ENCODE assay signal across 27 mouse cellular contexts in genomic region chr9:120058730-120059129, GRCm38 (mm10). TPM values are rescaled to one million over a fixed set of nuclear protein-coding genes. Genes with fewer than 3 reads are reported as not detected.
A peak's percentile ranks its signal among the peaks of the same experiment; 100 is the strongest.
DNase-seq lines count a peak whose midpoint lies in the region; ATAC-seq and TF ChIP-seq lines count a peak whose summit lies in the region.
"Had no signal": no experiment of that assay in that cellular context is flagged by ENCODE, and none has a peak within 500 bp of the region (broad histone marks: within the 10 kb centered on the region; RNA-seq: fewer than 3 reads in every experiment).

No protein-coding gene starts in this region.

- H3K27ac ChIP-seq in liver, postnatal 0 days (ENCODE audit: low read depth) = 0 out of 2 replicates have a peak overlapping the region, but pooled peaks have one; percentile 44
- no peak overlapping the region for H3K27ac ChIP-seq in liver, embryonic 12.5 days
- H3K27ac ChIP-seq in midbrain, embryonic 13.5 days = no peak overlapping the region
- H3K27ac ChIP-seq: embryonic facial prominence, embryonic 10.5 days; heart, adult 2 months; heart, embryonic 15.5 days; kidney, postnatal 0 days; limb, embryonic 15.5 days; lung, embryonic 15.5 days had no signal

- no peaks in the 10 kb centered on the region for H3K9me3 ChIP-seq in liver, postnatal 0 days (ENCODE audit: low read length)
- H3K9me3 ChIP-seq in liver, embryonic 12.5 days (replicated peaks) = no peaks in the 10 kb centered on the region
- no peaks in the 10 kb centered on the region for H3K9me3 ChIP-seq in midbrain, embryonic 13.5 days
- H3K9me3 ChIP-seq: embryonic facial prominence, embryonic 10.5 days; heart, embryonic 15.5 days; limb, embryonic 15.5 days; lung, embryonic 15.5 days had no signal

- peaks cover 5% of the 10 kb centered on the region; the same call in 1 of the 2 replicates for H3K4me1 ChIP-seq in liver, postnatal 0 days (ENCODE audit: insufficient read depth)
- 0 out of 2 replicates have a peak, but pooled peaks cover 2% of the 10 kb centered on the region for H3K4me1 ChIP-seq in liver, embryonic 12.5 days
- no peaks in the 10 kb centered on the region for H3K4me1 ChIP-seq in midbrain, embryonic 13.5 days (replicated peaks)
- H3K4me1 ChIP-seq: heart, embryonic 15.5 days; lung, embryonic 15.5 days had no signal

- WGBS in liver, postnatal 0 days (ENCODE audit: insufficient replicate concordance) = 37% methylated on average over 3 of the region's 3 CpGs
- 26% methylated on average over 3 of the region's 3 CpGs for WGBS in liver, embryonic 12.5 days (ENCODE audit: insufficient replicate concordance)
- WGBS in midbrain, embryonic 13.5 days = 77% methylated on average over 3 of the region's 3 CpGs

- no peak for TF ChIP-seq EP300 in liver, postnatal 0 days (IDR thresholded peaks at IDR 0.05; ENCODE audit: low read depth)

- H3K9ac ChIP-seq in liver, postnatal 0 days (replicated peaks) = no peak overlapping the region
- no peak overlapping the region for H3K9ac ChIP-seq in liver, embryonic 12.5 days
- H3K9ac ChIP-seq in midbrain, embryonic 13.5 days (replicated peaks) = no peak overlapping the region
- H3K9ac ChIP-seq: heart, embryonic 15.5 days; limb, embryonic 15.5 days; lung, embryonic 15.5 days had no signal

- TF ChIP-seq CTCF in liver, postnatal 0 days (IDR thresholded peaks at IDR 0.05; ENCODE audit: low read depth) = no peak

- DNase-seq in liver, postnatal 0 days = no peak
- peak; percentile 15 for DNase-seq in MEL-GATA-1-ER (ENCODE audit: extremely low read depth, low read depth)
- no peak for DNase-seq in urinary bladder, postnatal 4 days (ENCODE audit: low spot score in 2 of 2)
- no peak for DNase-seq in adrenal gland, postnatal 10 days
- DNase-seq: adrenal gland, adult 8-10 months; cerebellum, adult 2 months; gastrocnemius, postnatal 10 days; heart, postnatal 4 days; thymus, postnatal 36 days had no signal

- H3K36me3 ChIP-seq in liver, postnatal 0 days (replicated peaks; ENCODE audit: insufficient read depth, low read length) = no peaks in the 10 kb centered on the region
- H3K36me3 ChIP-seq in liver, embryonic 12.5 days = no peaks in the 10 kb centered on the region
- H3K36me3 ChIP-seq in midbrain, embryonic 13.5 days = no peaks in the 10 kb centered on the region
- H3K36me3 ChIP-seq: embryonic facial prominence, embryonic 10.5 days; heart, embryonic 15.5 days; limb, embryonic 15.5 days; lung, embryonic 15.5 days had no signal

- peak; percentile 49; the same call in 1 of the 2 replicates for ATAC-seq in liver, postnatal 0 days
- no peak for ATAC-seq in liver, embryonic 12.5 days
- peak; percentile 73 for ATAC-seq in granulocyte monocyte progenitor cell, adult 5-6 weeks (replicated peaks; ENCODE audit: poor library complexity, severe bottlenecking)
- peak; percentile 65 for ATAC-seq in megakaryocyte progenitor cell, adult 5-6 weeks (replicated peaks; ENCODE audit: poor library complexity)
- no peak for ATAC-seq in midbrain, embryonic 13.5 days
- ATAC-seq: hindbrain, embryonic 16.5 days; intestine, postnatal 0 days; midbrain, embryonic 16.5 days; Patski had no signal

- no peak overlapping the region for H3K4me2 ChIP-seq in liver, postnatal 0 days (ENCODE audit: low read depth, low read length)
- H3K4me2 ChIP-seq in liver, embryonic 12.5 days = no peak overlapping the region
- H3K4me2 ChIP-seq in midbrain, embryonic 13.5 days (replicated peaks) = no peak overlapping the region
- H3K4me2 ChIP-seq: heart, embryonic 15.5 days; limb, embryonic 15.5 days; lung, embryonic 15.5 days had no signal

- no peaks in the 10 kb centered on the region for H3K27me3 ChIP-seq in liver, postnatal 0 days (ENCODE audit: insufficient read depth, low read length)
- no peaks in the 10 kb centered on the region; the same call in 1 of the 2 replicates for H3K27me3 ChIP-seq in liver, embryonic 12.5 days (replicated peaks)
- H3K27me3 ChIP-seq in midbrain, embryonic 13.5 days = no peaks in the 10 kb centered on the region
- H3K27me3 ChIP-seq: heart, embryonic 15.5 days; limb, embryonic 15.5 days; lung, embryonic 15.5 days; Patski had no signal

- no peak overlapping the region for H3K4me3 ChIP-seq in liver, postnatal 0 days (ENCODE audit: low read depth, low read length)
- H3K4me3 ChIP-seq in liver, embryonic 12.5 days = no peak overlapping the region
- no peak overlapping the region for H3K4me3 ChIP-seq in midbrain, embryonic 13.5 days (replicated peaks)
- H3K4me3 ChIP-seq: embryonic facial prominence, embryonic 10.5 days; heart, adult 2 months; heart, embryonic 15.5 days; limb, embryonic 15.5 days; lung, embryonic 15.5 days had no signal

RNA-seq across cellular contexts. Expression of gene Cx3cr1, which starts 10.9 kb away (rescaled TPM):
- polyA plus RNA-seq in liver, postnatal 0 days (2015; fragmentation: Nextera tagmentation; extraction: Ambion mirVana) = 1.8 and 2.2 TPM in 2 replicates
- 5.4 and 6.0 TPM in 2 replicates for polyA plus RNA-seq in liver, embryonic 12.5 days (2016; fragmentation: Nextera tagmentation; extraction: Ambion mirVana)
- total RNA-seq in granulocyte monocyte progenitor cell, adult 5-6 weeks (2014; fragmentation: Nextera tagmentation) = 8.9 and 10.5 TPM in 2 replicates
- total RNA-seq in granulocyte monocyte progenitor cell, adult 5-6 weeks (2017) = 10.5 and 11.3 TPM in 2 replicates
- total RNA-seq in megakaryocyte progenitor cell, adult 5-6 weeks (2015) = 10.6 and 11.9 TPM in 2 replicates
- 10.8 and 13.9 TPM in 2 replicates for total RNA-seq in megakaryocyte progenitor cell, adult 5-6 weeks (2017)
- polyA plus RNA-seq in midbrain, embryonic 13.5 days (2015; fragmentation: Nextera tagmentation; extraction: Ambion mirVana) = 6.1 and 6.6 TPM in 2 replicates
- 1 to 10 TPM; 2.4 to 3.8 TPM for total RNA-seq in adrenal gland, postnatal 10 days (2021)
- polyA plus RNA-seq: Patski had no signal

RNA-seq across cellular contexts. Expression of gene Ccr8, which starts 33.2 kb away (rescaled TPM):
- polyA plus RNA-seq in liver, postnatal 0 days (2015; fragmentation: Nextera tagmentation; extraction: Ambion mirVana) = not detected in 2 replicates
- not detected in 2 replicates for polyA plus RNA-seq in liver, embryonic 12.5 days (2016; fragmentation: Nextera tagmentation; extraction: Ambion mirVana)
- not detected in 2 replicates for total RNA-seq in granulocyte monocyte progenitor cell, adult 5-6 weeks (2014; fragmentation: Nextera tagmentation)
- not detected in 2 replicates for total RNA-seq in granulocyte monocyte progenitor cell, adult 5-6 weeks (2017)
- total RNA-seq in megakaryocyte progenitor cell, adult 5-6 weeks (2015) = not detected in 2 replicates
- not detected in 2 replicates for total RNA-seq in megakaryocyte progenitor cell, adult 5-6 weeks (2017)
- not detected in 2 replicates for polyA plus RNA-seq in midbrain, embryonic 13.5 days (2015; fragmentation: Nextera tagmentation; extraction: Ambion mirVana)
- total RNA-seq in adrenal gland, postnatal 10 days (2021) = not detected
- total RNA-seq: adrenal gland, adult 8-10 months; heart, adult 2 months; heart, postnatal 4 days; layer of hippocampus, adult 18-20 months; left cerebral cortex, adult 18-20 months; left cerebral cortex, postnatal 36 days had no signal
- polyA plus RNA-seq: cerebellum, adult 2 months; embryonic facial prominence, embryonic 10.5 days; forebrain, embryonic 11.5 days; heart, adult 2 months; hindbrain, embryonic 16.5 days; kidney, postnatal 0 days; midbrain, embryonic 16.5 days; Patski had no signal

RNA-seq across cellular contexts. Expression of gene Xirp1, which starts 35.3 kb away (rescaled TPM):
- polyA plus RNA-seq in liver, postnatal 0 days (2015; fragmentation: Nextera tagmentation; extraction: Ambion mirVana) = 0.13 TPM in 2 replicates
- polyA plus RNA-seq in liver, embryonic 12.5 days (2016; fragmentation: Nextera tagmentation; extraction: Ambion mirVana) = 0.02 and 0.07 TPM in 2 replicates
- not detected in 2 replicates for total RNA-seq in granulocyte monocyte progenitor cell, adult 5-6 weeks (2014; fragmentation: Nextera tagmentation)
- not detected in 2 replicates for total RNA-seq in granulocyte monocyte progenitor cell, adult 5-6 weeks (2017)
- not detected in 2 replicates for total RNA-seq in megakaryocyte progenitor cell, adult 5-6 weeks (2015)
- not detected in 2 replicates for total RNA-seq in megakaryocyte progenitor cell, adult 5-6 weeks (2017)
- 0.03 TPM in 1 of 2 replicates, not detected in the other for polyA plus RNA-seq in midbrain, embryonic 13.5 days (2015; fragmentation: Nextera tagmentation; extraction: Ambion mirVana)
- 1 to 10 TPM; 3.1 to 7.4 TPM for total RNA-seq in adrenal gland, postnatal 10 days (2021)
- polyA plus RNA-seq: forebrain, embryonic 11.5 days; hindbrain, embryonic 16.5 days; midbrain, embryonic 16.5 days had no signal

RNA-seq across cellular contexts. Expression of gene Slc25a38, which starts 51.4 kb away (rescaled TPM):
- polyA plus RNA-seq in liver, postnatal 0 days (2015; fragmentation: Nextera tagmentation; extraction: Ambion mirVana) = 44.8 and 48.9 TPM in 2 replicates
- 142 and 144 TPM in 2 replicates for polyA plus RNA-seq in liver, embryonic 12.5 days (2016; fragmentation: Nextera tagmentation; extraction: Ambion mirVana)
- total RNA-seq in granulocyte monocyte progenitor cell, adult 5-6 weeks (2014; fragmentation: Nextera tagmentation) = 10.7 and 14.5 TPM in 2 replicates
- total RNA-seq in granulocyte monocyte progenitor cell, adult 5-6 weeks (2017) = 11.5 and 15.1 TPM in 2 replicates
- 15.8 and 17.1 TPM in 2 replicates for total RNA-seq in megakaryocyte progenitor cell, adult 5-6 weeks (2015)
- total RNA-seq in megakaryocyte progenitor cell, adult 5-6 weeks (2017) = 16.9 and 19.7 TPM in 2 replicates
- polyA plus RNA-seq in midbrain, embryonic 13.5 days (2015; fragmentation: Nextera tagmentation; extraction: Ambion mirVana) = 37.2 and 39.2 TPM in 2 replicates
- total RNA-seq in adrenal gland, postnatal 10 days (2021) = 10 to 100 TPM; 20.3 to 21.5 TPM

Comparison
In these comparisons a context has a peak if more than half of its experiments do, and no peak if none do; other contexts are left out.
1. ATAC-seq: peak in liver, postnatal 0 days (single experiment), granulocyte monocyte progenitor cell, adult 5-6 weeks (single experiment) and megakaryocyte progenitor cell, adult 5-6 weeks (single experiment); none in liver, embryonic 12.5 days (single experiment) and midbrain, embryonic 13.5 days (single experiment).
2. RNA of gene Xirp1, which starts 35.3 kb away (total RNA-seq): 3.1 to 7.4 TPM in adrenal gland, postnatal 10 days; not detected in granulocyte monocyte progenitor cell, adult 5-6 weeks and not detected in megakaryocyte progenitor cell, adult 5-6 weeks; every median in the first group is over 4 times any median in the second.